Mouse (Mus musculus) CH12.LX (cell line): ENCODE measurements around the gene Rsph14.

Experiments used
- CTCF ChIP-seq, 2 experiments: IDR thresholded peaks in 1 of 2; conservative IDR thresholded peaks in 1 of 2; 2 replicates each; pipeline ENCODE4 v1.5.1; 2011 to 2012; ENCODE audit warnings: low read depth in 2 of 2, low read length in 2 of 2, improper control_type of control experiment in 1 of 2, inconsistent platforms in 1 of 2, mild to moderate bottlenecking in 1 of 2, moderate library complexity in 1 of 2
- EP300 ChIP-seq: IDR thresholded peaks from 2 replicates; pipeline ENCODE4 v1.6.1; 2011; ENCODE audit warnings: low read length, improper control_type of control experiment
- GABPA ChIP-seq: IDR thresholded peaks from 2 replicates; pipeline ENCODE4 v1.6.1; 2012; ENCODE audit warnings: low read depth, low read length, improper control_type of control experiment, inconsistent platforms; ENCODE audit not compliant: insufficient replicate concordance
- MAX ChIP-seq: IDR thresholded peaks from 2 replicates; pipeline ENCODE4 v1.6.1; 2011; ENCODE audit warnings: low read length, improper control_type of control experiment
- MAZ ChIP-seq: IDR thresholded peaks from 2 replicates; pipeline ENCODE4 v1.6.1; 2012; ENCODE audit warnings: low read depth, mild to moderate bottlenecking, inconsistent platforms, low read length, improper control_type of control experiment, moderate library complexity
- POLR2A ChIP-seq: IDR thresholded peaks from 2 replicates; pipeline ENCODE4 v1.6.1; 2011; ENCODE audit warnings: low read depth, mild to moderate bottlenecking, improper control_type of control experiment, low read length
- RAD21 ChIP-seq: IDR thresholded peaks from 2 replicates; pipeline ENCODE4 v1.6.1; 2011; ENCODE audit warnings: low read depth, mild to moderate bottlenecking, low read length, improper control_type of control experiment, moderate library complexity
- TCF12 ChIP-seq: IDR thresholded peaks from 2 replicates; pipeline ENCODE4 v1.6.1; 2014; ENCODE audit warnings: low read depth, mild to moderate bottlenecking, inconsistent platforms, low read length, improper control_type of control experiment
- ZC3H11A ChIP-seq: IDR thresholded peaks from 2 replicates; pipeline ENCODE4 v1.6.1; 2012; ENCODE audit warnings: low read depth, mild to moderate bottlenecking, inconsistent platforms, low read length, improper control_type of control experiment

- TF ChIP-seq CTCF (conservative IDR thresholded peaks at IDR 0.05 in 1 of 2, IDR thresholded peaks at IDR 0.05 in 1 of 2; ENCODE audit: low read depth in 2 of 2, low read length in 2 of 2) (no peak), GABPA (no peak), EP300 (no peak), RAD21 (no peak), POLR2A (no peak), MAX (no peak), MAZ (no peak), TCF12 (no peak), ZC3H11A (no peak)
Observed at GRCm38 (mm10) chr10:74987698-74988470, 44.5 kb downstream of the Rsph14 start.
